Mouse (Mus musculus) hindbrain, embryonic 16.5 days (tissue): ENCODE data around the gene Casp14. TPM values are rescaled to one million over a fixed set of nuclear protein-coding genes. Genes with fewer than 3 reads are reported as not detected.

ENCODE experiments used
- ATAC-seq: fragments of 200-750 bp; cut with Nextera tagmentation; 2 replicates; pipeline ENCODE4 v1.8.0; 2017; ENCODE audit warnings: moderate TSS enrichment, moderate library complexity
- H3K27ac ChIP-seq: fragments of 300-500 bp; sonication (generic); 2 replicates; pipeline ENCODE4 v1.5.1; 2014; ENCODE audit warnings: low read depth, mild to moderate bottlenecking, control low read depth, low read length, moderate library complexity
- H3K27me3 ChIP-seq: fragments of 300-500 bp; sonication (generic); replicated peaks from 2 replicates; pipeline ENCODE4 v1.6.1; 2014; ENCODE audit warnings: low read length; ENCODE audit not compliant: control insufficient read depth, insufficient read depth
- H3K36me3 ChIP-seq: fragments of 300-500 bp; sonication (generic); 2 replicates; pipeline ENCODE4 v1.6.1; 2014; ENCODE audit warnings: mild to moderate bottlenecking, low read length, moderate library complexity, mixed read lengths; ENCODE audit not compliant: control insufficient read depth, insufficient read depth
- H3K4me1 ChIP-seq: fragments of 300-500 bp; sonication (generic); 2 replicates; pipeline ENCODE4 v1.6.1; 2014; ENCODE audit warnings: low read depth, low read length; ENCODE audit not compliant: control insufficient read depth, insufficient read depth
- H3K4me2 ChIP-seq: fragments of 300-500 bp; sonication (generic); 2 replicates; pipeline ENCODE4 v1.6.1; 2014; ENCODE audit warnings: mild to moderate bottlenecking, low read length, control low read depth, moderate library complexity
- H3K4me3 ChIP-seq: fragments of 300-500 bp; sonication (generic); 2 replicates; pipeline ENCODE4 v1.5.1; 2014; ENCODE audit warnings: mild to moderate bottlenecking, low read length, control low read depth, moderate library complexity
- H3K9ac ChIP-seq: fragments of 300-500 bp; sonication (generic); 2 replicates; pipeline ENCODE4 v1.6.1; 2014; ENCODE audit warnings: low read depth, mild to moderate bottlenecking, control low read depth, low read length, moderate library complexity
- H3K9me3 ChIP-seq: fragments of 300-500 bp; sonication (generic); 2 replicates; pipeline ENCODE4 v1.6.1; 2014; ENCODE audit warnings: mild to moderate bottlenecking, low read length, moderate library complexity; ENCODE audit not compliant: control insufficient read depth
- WGBS: fragments of 180-500 bp; shearing (Covaris S2); extraction: QIAGEN DNeasy Blood & Tissue Kit; methylation state at CpG from one replicate; pipeline ENCODE4 v1.1.7; 2014; 5-methylcytosine and 5-hydroxymethylcytosine counted together
- polyA plus RNA-seq: library from polyadenylated mRNA; unstranded; fragments of >200 nt; fragmentation: Nextera tagmentation; extraction: Ambion mirVana; gene quantifications from 2 replicates; pipeline ENCODE4 v1.2.1, GENCODE M21; 2015

The Casp14 gene
- polyA plus RNA-seq = not detected in 2 replicates

DNA sequence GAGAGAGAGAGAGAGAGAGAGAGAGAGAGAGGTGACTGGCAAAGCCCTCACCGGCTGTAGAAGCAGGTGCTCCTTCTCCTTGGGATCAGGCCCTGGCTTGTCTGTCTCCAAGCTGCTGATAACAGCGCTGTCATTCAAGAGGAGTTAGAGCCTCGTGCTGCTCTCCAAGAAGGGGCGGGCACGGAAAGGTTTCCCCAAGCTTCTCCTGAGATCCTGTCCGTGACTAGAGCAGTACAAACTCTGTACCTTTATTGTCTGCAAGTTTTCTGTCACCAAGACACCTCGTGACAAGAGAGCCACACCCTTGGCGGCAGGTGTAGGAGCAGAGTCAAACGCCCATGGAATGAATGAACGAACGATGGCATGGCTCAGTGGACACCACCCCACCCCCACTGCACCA is at the start of gene Casp14:
TSS of gene Casp14 (minus strand) at position 239 of the 400 bp plus-strand sequence.
- no peak within 1 kb of the TSS for H3K27ac ChIP-seq
- no peak for ATAC-seq
- H3K4me3 ChIP-seq = no peak within 1 kb of the TSS
- H3K36me3 ChIP-seq = no peaks in the 10 kb centered on the region
- H3K27me3 ChIP-seq = no peaks in the 10 kb centered on the region
- no peak within 1 kb of the TSS for H3K9ac ChIP-seq
- 77% methylated on average over 10 of the region's 11 CpGs for WGBS
- H3K9me3 ChIP-seq = no peaks in the 10 kb centered on the region
- no peaks in the 10 kb centered on the region for H3K4me1 ChIP-seq
- H3K4me2 ChIP-seq = no peak within 1 kb of the TSS

DNA sequence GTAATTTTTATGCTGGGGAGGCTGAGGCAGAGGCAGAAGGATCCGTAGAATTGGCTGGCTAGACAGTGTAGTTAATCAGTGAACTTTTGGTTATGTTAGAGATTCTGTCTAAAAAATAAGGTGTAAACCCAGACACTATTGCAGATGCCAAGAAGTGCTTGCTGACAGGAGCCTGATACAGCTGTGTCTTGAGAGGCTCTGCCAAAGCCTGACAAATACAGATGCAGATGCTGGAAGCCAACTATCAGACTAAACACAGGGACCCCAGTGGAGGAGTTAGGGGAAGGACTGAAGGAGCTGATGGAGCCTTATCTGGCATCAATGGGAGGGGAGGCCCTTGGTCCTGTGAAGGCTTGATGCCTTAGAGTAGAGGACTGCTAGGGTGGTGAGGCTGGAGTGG is 47.5 kb upstream of the Casp14 start:
- H3K27me3 ChIP-seq = no peaks in the 10 kb centered on the region
- no peak overlapping the region for H3K4me2 ChIP-seq
- no peaks in the 10 kb centered on the region for H3K36me3 ChIP-seq
- H3K9me3 ChIP-seq = peaks cover 11% of the 10 kb centered on the region
- no peaks in the 10 kb centered on the region for H3K4me1 ChIP-seq
- H3K4me3 ChIP-seq = no peak overlapping the region
- 94% methylated on average over 1 of the region's 1 CpGs for WGBS
- H3K9ac ChIP-seq = no peak overlapping the region
- H3K27ac ChIP-seq = no peak overlapping the region
- ATAC-seq = no peak

DNA sequence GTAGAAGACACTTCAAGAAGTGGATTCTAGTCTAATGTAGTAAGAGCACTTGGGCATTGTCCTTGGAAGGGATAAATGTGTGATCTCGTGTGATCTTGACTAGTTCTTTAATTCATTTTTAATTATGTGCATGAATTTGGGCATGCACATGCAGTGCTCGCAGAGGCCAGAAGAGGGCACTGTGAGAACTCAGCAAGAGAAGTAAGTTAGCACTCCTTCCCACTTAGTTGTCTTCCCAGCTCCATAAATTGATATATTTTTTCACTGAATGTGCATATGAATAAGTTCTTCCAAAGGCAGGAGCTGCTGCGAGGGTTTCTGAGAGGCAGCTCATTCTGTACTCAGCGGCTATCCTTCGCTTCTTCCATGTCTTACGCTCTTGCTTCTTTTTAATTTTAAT is 37.9 kb upstream of the Casp14 start:
- no peak overlapping the region for H3K9ac ChIP-seq
- H3K4me1 ChIP-seq = peaks cover 5% of the 10 kb centered on the region
- no peaks in the 10 kb centered on the region for H3K36me3 ChIP-seq
- H3K27me3 ChIP-seq = no peaks in the 10 kb centered on the region
- 30% methylated on average over 6 of the region's 6 CpGs for WGBS
- ATAC-seq = no peak
- H3K9me3 ChIP-seq = no peaks in the 10 kb centered on the region
- H3K27ac ChIP-seq = no peak overlapping the region
- no peak overlapping the region for H3K4me3 ChIP-seq
- H3K4me2 ChIP-seq = no peak overlapping the region

DNA sequence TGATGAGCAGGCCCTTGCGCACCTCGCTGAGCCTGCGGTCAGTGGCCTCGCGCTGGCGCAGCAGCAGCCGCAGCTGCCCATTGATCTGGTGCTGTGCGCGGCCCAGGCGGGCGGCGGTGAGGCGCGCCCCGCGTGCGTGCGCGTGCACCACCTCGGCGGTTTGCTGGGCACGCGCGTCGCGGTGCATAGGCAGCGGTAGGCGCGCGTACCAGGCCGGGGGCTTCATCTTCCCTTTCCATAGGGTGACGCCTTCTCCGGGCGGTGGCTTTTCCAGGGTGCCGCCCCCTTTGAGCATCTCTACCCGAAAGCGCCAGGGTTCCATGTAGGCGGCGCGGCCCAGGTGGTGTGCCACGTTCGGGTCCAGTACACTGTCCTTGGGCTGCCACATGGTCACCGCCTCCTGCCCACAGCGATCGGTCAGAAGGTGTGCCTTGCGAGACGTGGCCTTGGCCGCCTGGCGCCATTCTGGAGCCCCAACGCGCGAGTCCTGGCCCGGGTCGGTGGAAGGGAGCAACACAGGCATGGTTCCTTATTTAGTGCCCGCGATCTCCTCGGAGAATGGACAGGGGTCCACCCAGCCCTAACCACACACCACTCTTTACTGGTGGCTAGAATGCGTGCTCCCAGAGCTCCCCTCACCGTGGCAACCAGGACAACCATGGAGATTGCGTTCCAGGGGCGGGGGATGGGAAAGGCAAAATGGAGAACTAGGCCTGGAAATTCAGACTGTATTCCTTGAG is 34.5 kb upstream of the Casp14 start, which contains the start of gene Ccdc105:
TSS of gene Ccdc105 (minus strand) at position 614 of the 740 bp plus-strand sequence.
- Histone ChIP-seq H3K4me1 (peaks cover 5% of the 10 kb centered on the region), H3K4me3 (peak within 1 kb of the TSS; percentile 58), H3K9me3 (no peaks in the 10 kb centered on the region), H3K27ac (peak within 1 kb of the TSS; percentile 95), H3K36me3 (no peaks in the 10 kb centered on the region), H3K4me2 (peak within 1 kb of the TSS; percentile 93), H3K27me3 (no peaks in the 10 kb centered on the region), H3K9ac (peak within 1 kb of the TSS; percentile 88)
- under 1% methylated on average over 58 of the region's 61 CpGs for WGBS
- ATAC-seq = peak; percentile 95

DNA sequence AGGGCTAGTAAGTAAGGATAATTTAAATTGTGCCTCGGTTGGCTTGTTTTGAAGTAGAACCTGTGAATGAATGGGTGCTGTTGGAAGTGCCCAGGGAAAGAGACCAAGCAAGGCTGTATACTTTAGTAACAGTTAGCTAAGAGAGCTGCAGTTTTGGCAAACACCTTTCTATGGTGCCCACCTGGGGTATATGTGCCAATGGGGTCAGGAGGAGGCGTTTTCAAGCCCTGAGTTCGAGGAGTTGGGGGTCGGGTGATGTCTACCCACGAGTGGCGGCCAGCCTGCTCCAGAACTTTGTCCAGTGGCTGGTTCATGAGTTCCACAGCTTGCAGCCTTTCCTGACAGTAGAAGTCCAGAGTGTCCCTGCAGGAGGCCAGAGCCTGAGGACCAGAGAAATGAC is 30.9 kb upstream of the Casp14 start:
- Histone ChIP-seq H3K9ac (no peak overlapping the region), H3K27me3 (no peaks in the 10 kb centered on the region), H3K4me3 (no peak overlapping the region), H3K4me1 (peaks cover 5% of the 10 kb centered on the region), H3K9me3 (no peaks in the 10 kb centered on the region), H3K4me2 (no peak overlapping the region), H3K27ac (no peak overlapping the region), H3K36me3 (no peaks in the 10 kb centered on the region)
- no peak for ATAC-seq
- WGBS = 91% methylated on average over 6 of the region's 6 CpGs

DNA sequence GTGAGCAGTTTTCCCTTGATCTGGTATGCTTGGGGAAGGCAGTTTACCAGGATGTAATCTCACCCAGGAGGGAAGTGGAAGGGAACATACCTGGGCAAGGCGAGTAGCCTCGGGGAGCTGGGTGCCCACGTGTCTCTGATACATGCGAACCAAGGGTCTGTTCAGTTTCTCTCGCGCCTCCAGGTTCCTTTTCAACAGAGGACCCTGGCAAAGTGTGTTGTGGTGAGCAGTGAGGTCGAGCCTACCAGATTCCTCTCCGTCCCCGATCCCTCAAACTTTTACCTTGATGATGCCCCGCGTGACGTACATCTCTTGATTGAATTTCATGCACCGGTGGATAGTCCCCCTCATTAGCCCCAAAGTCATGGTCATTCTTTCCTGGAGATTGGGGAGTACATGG is 30.1 kb upstream of the Casp14 start:
- 80% methylated on average over 13 of the region's 13 CpGs for WGBS
- Histone ChIP-seq H3K9me3 (no peaks in the 10 kb centered on the region), H3K4me2 (peak overlapping the region; percentile 73), H3K4me1 (peaks cover 5% of the 10 kb centered on the region), H3K4me3 (peak overlapping the region; percentile 50), H3K27ac (0 out of 2 replicates have a peak overlapping the region, but pooled peaks have one; percentile 23), H3K36me3 (no peaks in the 10 kb centered on the region), H3K9ac (no peak overlapping the region; the same call in 1 of the 2 replicates), H3K27me3 (no peaks in the 10 kb centered on the region)
- no peak for ATAC-seq

DNA sequence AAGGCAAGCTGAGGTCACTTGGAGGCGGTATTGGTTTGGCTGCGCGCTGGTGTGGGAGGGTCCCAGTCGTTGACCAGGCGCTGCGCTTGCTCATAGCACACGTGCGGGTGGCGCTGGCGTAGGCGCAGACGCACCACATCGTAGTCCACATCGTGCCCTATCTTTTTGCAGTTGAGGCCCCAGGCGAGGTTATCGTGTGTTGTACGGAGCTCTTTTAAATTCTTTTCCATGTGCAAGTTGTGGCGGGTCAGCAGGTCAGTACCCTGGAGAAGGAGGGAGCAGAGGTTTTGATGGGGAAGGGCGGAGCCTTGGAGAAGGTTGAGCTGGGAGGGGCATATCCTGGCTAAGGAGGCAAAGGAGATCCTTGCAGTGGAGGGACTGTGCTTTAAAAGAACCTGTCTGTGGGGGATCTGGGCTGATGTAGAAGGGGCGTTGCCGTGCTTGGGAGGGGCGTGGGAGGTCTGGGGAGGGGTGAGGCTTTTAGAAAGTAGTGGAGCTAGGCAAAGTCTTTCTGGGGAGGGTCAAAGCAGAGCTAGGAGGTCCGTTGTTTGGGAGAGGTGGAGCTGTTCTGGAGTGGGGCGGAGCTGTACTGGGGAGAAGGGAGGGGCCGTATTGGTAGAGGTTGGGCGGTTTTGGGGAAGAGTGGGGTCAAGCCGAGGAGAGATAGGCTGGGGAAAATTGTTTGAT is 29.1 kb upstream of the Casp14 start:
- peak overlapping the region; percentile 73 for H3K4me2 ChIP-seq
- no peaks in the 10 kb centered on the region for H3K9me3 ChIP-seq
- WGBS = 1% methylated on average over 27 of the region's 27 CpGs
- no peaks in the 10 kb centered on the region for H3K36me3 ChIP-seq
- H3K4me1 ChIP-seq = peaks cover 4% of the 10 kb centered on the region
- no peaks in the 10 kb centered on the region for H3K27me3 ChIP-seq
- peak overlapping the region; percentile 50 for H3K4me3 ChIP-seq
- peak; percentile 93 for ATAC-seq
- H3K9ac ChIP-seq = peak overlapping the region; percentile 64
- peak overlapping the region; percentile 71 for H3K27ac ChIP-seq

DNA sequence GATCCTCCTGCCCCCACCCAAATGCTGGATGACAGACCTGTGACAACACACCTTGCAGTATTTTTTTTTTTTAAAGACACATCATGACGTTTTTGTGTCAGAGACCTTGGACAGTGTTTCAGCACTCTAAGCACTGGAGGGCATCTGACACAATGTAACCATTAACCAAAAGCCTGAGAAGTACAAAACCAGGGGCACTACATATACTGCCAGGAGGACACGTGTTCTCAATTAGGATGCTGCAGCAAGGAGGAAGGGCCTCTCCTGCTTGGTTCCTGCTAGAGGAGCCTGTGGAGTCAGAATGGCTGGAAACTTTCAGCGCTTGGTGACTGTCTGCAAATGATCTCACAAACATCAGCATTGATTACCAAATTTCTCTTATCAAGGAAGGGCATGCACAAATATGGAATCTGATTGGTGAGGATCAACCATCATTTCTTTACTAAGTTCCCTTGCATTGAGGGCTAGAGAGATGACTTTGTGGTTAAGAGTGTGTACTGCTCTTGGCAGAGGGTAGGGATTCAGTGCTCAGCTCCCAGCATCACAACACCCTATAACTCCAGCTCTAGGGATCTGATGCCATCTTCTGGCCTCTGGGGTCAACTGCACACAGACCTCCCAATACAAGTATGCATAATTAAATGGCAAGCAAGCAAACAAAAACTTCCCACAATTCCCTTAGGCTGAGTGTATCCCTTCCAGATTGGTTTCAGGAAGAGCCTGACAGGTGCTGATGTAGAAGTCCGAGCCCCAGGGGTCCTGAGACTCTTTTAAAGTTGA is 27.5 kb upstream of the Casp14 start:
- Histone ChIP-seq H3K4me1 (no peaks in the 10 kb centered on the region), H3K9me3 (no peaks in the 10 kb centered on the region), H3K27ac (no peak overlapping the region), H3K27me3 (no peaks in the 10 kb centered on the region), H3K36me3 (no peaks in the 10 kb centered on the region), H3K4me2 (no peak overlapping the region), H3K4me3 (no peak overlapping the region), H3K9ac (no peak overlapping the region)
- 62% methylated on average over 4 of the region's 4 CpGs for WGBS
- no peak for ATAC-seq

DNA sequence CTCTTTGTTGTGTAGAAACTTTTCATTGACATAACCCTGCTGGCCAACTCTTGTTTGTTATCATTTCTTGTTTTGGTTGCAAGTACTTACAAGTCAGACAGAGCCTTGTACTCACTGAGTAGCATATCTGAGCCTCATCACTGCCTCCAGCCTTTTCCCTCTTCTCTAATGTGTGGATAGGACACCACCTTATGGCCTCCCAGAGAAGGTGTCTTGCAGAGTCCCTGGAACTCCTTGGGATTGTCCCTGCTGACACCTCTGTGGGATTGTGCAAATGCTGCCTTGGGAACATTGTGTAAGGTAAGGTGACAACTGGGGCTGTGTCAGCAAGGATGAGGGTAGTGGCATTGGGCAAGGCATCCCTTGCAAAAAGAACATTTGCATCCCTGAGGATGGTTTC is 25.6 kb upstream of the Casp14 start:
- Histone ChIP-seq H3K4me1 (no peaks in the 10 kb centered on the region), H3K27me3 (no peaks in the 10 kb centered on the region), H3K36me3 (no peaks in the 10 kb centered on the region), H3K27ac (no peak overlapping the region), H3K9ac (no peak overlapping the region), H3K4me2 (no peak overlapping the region), H3K4me3 (no peak overlapping the region), H3K9me3 (no peaks in the 10 kb centered on the region)
- no peak for ATAC-seq
